Mouse (Mus musculus) bone marrow, adult 2 months (tissue): ENCODE results near the gene Gm8369.
"Not testable (repeated sequence)": the region's sequence is repeated elsewhere in the genome, so short reads cannot be mapped to it uniquely, and the experiment has no call there.

ENCODE experiments used
- CTCF ChIP-seq: fragments of 200-500 bp; IDR thresholded peaks from 2 replicates; pipeline ENCODE4 v1.5.1; 2011; ENCODE audit warnings: low read length, control low read depth; ENCODE audit not compliant: control insufficient read depth, insufficient read depth
- POLR2A ChIP-seq: fragments of 200-500 bp; IDR thresholded peaks from 2 replicates; pipeline ENCODE4 v1.6.1; 2011; ENCODE audit warnings: low read depth, mild to moderate bottlenecking, control low read depth, low read length, borderline replicate concordance; ENCODE audit not compliant: control insufficient read depth

- TF ChIP-seq CTCF, POLR2A: not testable (repeated sequence)
Observed at GRCm38 (mm10) chr19:11540166-11540821, 54.6 kb downstream of the Gm8369 start.
